Mouse (Mus musculus) testis, adult 2 months (tissue): Measurements from ENCODE around the gene Pom121l2. TPM values are rescaled to one million over a fixed set of nuclear protein-coding genes. Genes with fewer than 3 reads are reported as not detected.
A peak's percentile ranks its signal among the peaks of the same experiment; 100 is the strongest.

Experiments used
- H3K27ac ChIP-seq: fragments of 200-500 bp; 2 replicates; pipeline ENCODE4 v1.5.1; 2012; ENCODE audit warnings: low read depth, low read length; ENCODE audit not compliant: control insufficient read depth, insufficient read depth
- H3K27me3 ChIP-seq: fragments of 200-500 bp; 2 replicates; pipeline ENCODE4 v1.6.1; 2012; ENCODE audit warnings: mild to moderate bottlenecking, low read length, moderate library complexity; ENCODE audit not compliant: control insufficient read depth, insufficient read depth
- H3K36me3 ChIP-seq: fragments of 200-500 bp; 2 replicates; pipeline ENCODE4 v1.6.1; 2012; ENCODE audit warnings: mild to moderate bottlenecking, low read length; ENCODE audit not compliant: control insufficient read depth, insufficient read depth
- H3K4me1 ChIP-seq: fragments of 200-500 bp; 2 replicates; pipeline ENCODE4 v1.6.1; 2012; ENCODE audit warnings: low read length; ENCODE audit not compliant: control insufficient read depth, insufficient read depth
- H3K4me3 ChIP-seq: fragments of 200-500 bp; 2 replicates; pipeline ENCODE4 v1.5.1; 2012; ENCODE audit warnings: low read depth, mild to moderate bottlenecking, low read length, moderate library complexity, mixed read lengths; ENCODE audit not compliant: control insufficient read depth
- CTCF ChIP-seq: fragments of 200-500 bp; IDR thresholded peaks from 2 replicates; pipeline ENCODE4 v1.5.1; 2012; ENCODE audit warnings: low read depth, mild to moderate bottlenecking, inconsistent platforms, low read length, moderate library complexity; ENCODE audit not compliant: control insufficient read depth, insufficient read depth, insufficient replicate concordance
- POLR2A ChIP-seq: fragments of 200-500 bp; IDR thresholded peaks from 2 replicates; pipeline ENCODE4 v1.6.1; 2012; ENCODE audit warnings: low read depth, mild to moderate bottlenecking, inconsistent platforms, low read length, moderate library complexity; ENCODE audit not compliant: control insufficient read depth
- polyA plus RNA-seq: library from polyadenylated mRNA; depleted of rRNA; stranded (reverse); fragments of >200 nt; gene quantifications from 2 replicates; pipeline ENCODE4 v1.2.3, GENCODE M21; 2012

Pom121l2 gene
- polyA plus RNA-seq, 1 experiment, result 157 TPM

DNA sequence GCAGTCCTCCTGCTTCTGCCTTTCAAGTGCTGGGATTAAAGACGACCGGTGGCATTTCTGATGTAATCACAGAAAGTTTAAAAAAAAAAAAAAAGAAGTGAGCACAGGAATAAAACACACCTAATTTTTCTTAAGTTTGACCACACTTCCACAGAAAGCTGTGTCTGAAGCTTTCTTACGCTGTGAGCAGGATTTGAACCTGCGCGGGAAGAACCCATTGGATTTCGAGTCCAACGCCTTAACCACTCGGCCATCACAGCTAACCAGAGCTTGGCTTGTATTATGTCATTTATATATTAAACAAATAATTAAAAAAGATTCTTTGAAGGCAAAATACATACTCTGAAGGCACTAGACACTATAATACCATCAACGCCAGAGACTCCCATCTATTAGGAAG, 41.2 kb downstream of the Pom121l2 start:
- TF ChIP-seq POLR2A (no peak), CTCF (no peak)
- no peaks in the 10 kb centered on the region for H3K36me3 ChIP-seq
- H3K4me1 ChIP-seq, result peaks cover 8% of the 10 kb centered on the region
- no peak overlapping the region; the same call in 1 of the 2 replicates for H3K4me3 ChIP-seq
- no peaks in the 10 kb centered on the region; the same call in 1 of the 2 replicates for H3K27me3 ChIP-seq
- H3K27ac ChIP-seq, result no peak overlapping the region

GRCm38 (mm10) chr13:22026058-22027031, 45.4 kb downstream of the Pom121l2 start:
- H3K27ac ChIP-seq, result no peak overlapping the region
- peaks cover 6% of the 10 kb centered on the region for H3K4me1 ChIP-seq
- peak overlapping the region; percentile 52 for H3K4me3 ChIP-seq
- H3K36me3 ChIP-seq, result no peaks in the 10 kb centered on the region
- H3K27me3 ChIP-seq, result no peaks in the 10 kb centered on the region
- TF ChIP-seq POLR2A (no peak), CTCF (no peak)

DNA sequence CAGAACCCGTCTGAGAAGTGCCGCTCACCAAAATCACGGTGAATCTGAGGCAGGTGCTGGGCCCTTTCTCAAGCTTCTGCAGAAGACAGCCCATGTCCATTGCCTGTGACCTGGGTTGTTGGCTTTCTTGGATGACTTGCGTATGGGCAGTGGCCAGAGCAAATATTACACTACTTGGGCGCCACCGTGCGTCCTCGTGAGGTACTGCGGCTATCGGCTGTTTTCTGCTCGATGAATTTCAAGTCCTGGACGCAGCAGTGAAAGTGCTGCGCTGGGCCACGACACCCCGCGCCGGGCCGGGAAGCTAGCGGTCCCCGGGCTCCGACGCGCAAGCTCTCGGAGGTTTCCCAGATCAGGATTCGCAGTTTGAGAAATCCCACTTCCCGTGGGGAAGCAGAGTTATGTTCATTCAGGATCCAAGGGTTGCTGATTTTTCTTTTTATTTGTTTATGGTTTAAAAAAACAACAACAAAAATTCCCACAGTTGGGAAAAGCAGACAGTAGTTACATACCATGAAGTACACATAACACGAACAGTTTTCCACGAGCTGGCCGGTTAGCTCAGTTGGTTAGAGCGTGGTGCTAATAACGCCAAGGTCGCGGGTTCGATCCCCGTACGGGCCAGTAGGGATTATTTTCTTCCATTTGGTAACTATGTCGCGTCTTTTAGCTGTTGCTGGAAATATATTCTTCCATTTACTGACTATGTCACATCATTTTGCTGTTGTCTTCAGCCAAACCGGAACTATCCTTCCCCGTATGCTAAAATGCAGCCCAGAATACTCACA, 47.9 kb downstream of the Pom121l2 start:
- TF ChIP-seq POLR2A (no peak), CTCF (peak; percentile 96)
- Histone ChIP-seq H3K4me3 (peak overlapping the region; percentile 80), H3K36me3 (no peaks in the 10 kb centered on the region), H3K27me3 (no peaks in the 10 kb centered on the region), H3K4me1 (peaks cover 6% of the 10 kb centered on the region), H3K27ac (peak overlapping the region; percentile 48)

GRCm38 (mm10) chr13:22029928-22030327, 48.9 kb downstream of the Pom121l2 start:
- no peak overlapping the region for H3K27ac ChIP-seq
- H3K27me3 ChIP-seq, result no peaks in the 10 kb centered on the region
- TF ChIP-seq POLR2A, result no peak
- TF ChIP-seq CTCF, result no peak
- peaks cover 6% of the 10 kb centered on the region for H3K4me1 ChIP-seq
- no peak overlapping the region for H3K4me3 ChIP-seq
- no peaks in the 10 kb centered on the region for H3K36me3 ChIP-seq

DNA sequence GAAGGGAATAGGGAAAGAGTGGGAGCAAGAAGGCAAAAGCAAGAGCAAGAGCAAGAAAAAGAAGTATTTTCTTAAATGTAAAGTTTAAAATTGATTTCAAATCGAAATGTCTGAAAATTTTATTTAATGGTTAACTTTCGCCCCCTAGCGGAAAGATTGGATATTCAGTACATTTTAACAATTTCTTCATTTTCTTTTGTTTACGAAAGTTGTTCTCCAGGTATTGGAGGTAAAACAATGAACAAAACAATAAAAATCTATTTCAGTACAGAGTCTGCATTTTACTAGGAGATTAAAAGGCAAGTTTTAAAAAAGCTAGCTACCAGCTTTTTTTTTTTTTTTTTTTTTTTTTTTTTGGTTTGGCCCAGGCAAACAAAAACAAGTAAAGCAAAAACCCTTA, 49.5 kb downstream of the Pom121l2 start:
- TF ChIP-seq CTCF (no peak), POLR2A (no peak)
- Histone ChIP-seq H3K36me3 (no peaks in the 10 kb centered on the region), H3K4me1 (peaks cover 6% of the 10 kb centered on the region), H3K27me3 (no peaks in the 10 kb centered on the region), H3K4me3 (no peak overlapping the region), H3K27ac (no peak overlapping the region)

DNA sequence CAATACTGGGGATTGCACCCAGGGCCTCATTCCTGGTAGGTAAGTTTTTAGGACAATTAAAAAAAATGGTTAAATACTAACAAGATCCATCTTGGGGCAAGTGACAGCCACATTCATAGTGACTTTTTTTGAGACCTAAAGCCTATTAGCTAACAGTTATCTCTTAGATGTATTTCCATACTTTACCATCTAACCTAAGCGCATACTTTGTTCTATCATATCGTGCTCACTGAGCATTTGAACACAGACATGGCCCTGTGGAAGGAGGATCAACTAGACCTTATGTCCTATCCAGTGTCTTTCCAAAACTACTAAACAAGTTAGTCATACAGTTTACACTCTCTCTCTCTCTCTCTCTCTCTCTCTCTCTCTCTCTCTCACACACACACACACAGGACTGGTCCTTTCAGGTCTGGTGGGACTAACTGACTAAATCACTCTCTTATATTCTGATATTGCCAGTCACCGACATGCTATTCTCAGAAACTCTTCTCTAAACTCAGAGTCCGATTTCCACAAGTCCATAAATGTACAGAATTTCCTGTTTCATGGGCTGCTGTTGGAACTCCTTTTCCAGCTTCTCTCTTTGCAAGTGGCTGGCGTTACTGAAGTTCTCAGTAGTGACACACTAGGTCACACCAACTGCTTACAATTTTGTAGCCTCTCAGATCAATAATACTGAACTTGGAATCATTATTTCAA, 52.9 kb downstream of the Pom121l2 start:
- Histone ChIP-seq H3K4me1 (peaks cover 4% of the 10 kb centered on the region), H3K27ac (no peak overlapping the region), H3K36me3 (no peaks in the 10 kb centered on the region), H3K4me3 (no peak overlapping the region), H3K27me3 (no peaks in the 10 kb centered on the region)
- TF ChIP-seq CTCF (no peak), POLR2A (no peak)
